Mouse (Mus musculus): ENCODE measurements at regions not wholly inside any gene's neighbourhood (a gene's known extent, or its start where the extent isn't known, plus 50 kb on each side); places are given as distances from the start of the nearest gene placed in this dataset.

GRCm38 (mm10) chr8:8416092-8416701, 244.8 kb downstream of the Efnb2 start:
- no peak overlapping the region for H3K4me3 ChIP-seq (ENCODE audit: insufficient read depth, poor library complexity, severe bottlenecking)
- TF ChIP-seq FOSL1 (IDR thresholded peaks at IDR 0.05; ENCODE audit: insufficient read depth, low read length, poor library complexity, severe bottlenecking), result no peak
- TF ChIP-seq CEBPB (IDR thresholded peaks at IDR 0.05; ENCODE audit: low read depth), result no peak
- no peak for TF ChIP-seq USF1 (IDR thresholded peaks at IDR 0.05; ENCODE audit: low read depth)
- no peak for TF ChIP-seq CTCF (IDR thresholded peaks at IDR 0.05; ENCODE audit: control insufficient read depth, insufficient read depth, insufficient read length)
- TF ChIP-seq MYOD1 (IDR thresholded peaks at IDR 0.05; ENCODE audit: control insufficient read depth, insufficient read length, low read depth), result no peak
- TF ChIP-seq MAX (IDR thresholded peaks at IDR 0.05), result no peak
- TF ChIP-seq MYOG (IDR thresholded peaks at IDR 0.05; ENCODE audit: control insufficient read depth, extremely low read depth, insufficient read length), result no peak
- no peak overlapping the region for H3ac ChIP-seq (ENCODE audit: control insufficient read depth, insufficient read length, low read depth)
- no peaks in the 10 kb centered on the region for H3K36me3 ChIP-seq (ENCODE audit: control insufficient read depth, insufficient read depth)
- H3K79me2 ChIP-seq (ENCODE audit: control insufficient read depth, insufficient read depth), result no peaks in the 10 kb centered on the region
- H3K27me3 ChIP-seq (ENCODE audit: control insufficient read depth, insufficient read depth, insufficient read length), result no peaks in the 10 kb centered on the region
- no peaks in the 10 kb centered on the region for H3K79me3 ChIP-seq (ENCODE audit: low read depth)

GRCm38 (mm10) chr8:8407357-8407756, 253.7 kb downstream of the Efnb2 start:
- Histone ChIP-seq H3K79me3 (ENCODE audit: low read depth) (no peaks in the 10 kb centered on the region), H3K27me3 (ENCODE audit: control insufficient read depth, insufficient read depth, insufficient read length) (no peaks in the 10 kb centered on the region), H3ac (ENCODE audit: control insufficient read depth, insufficient read length, low read depth) (no peak overlapping the region), H3K36me3 (ENCODE audit: control insufficient read depth, insufficient read depth) (no peaks in the 10 kb centered on the region), H3K4me3 (ENCODE audit: insufficient read depth, poor library complexity, severe bottlenecking) (no peak overlapping the region), H3K79me2 (ENCODE audit: control insufficient read depth, insufficient read depth) (no peaks in the 10 kb centered on the region)
- TF ChIP-seq MYOD1 (IDR thresholded peaks at IDR 0.05; ENCODE audit: control insufficient read depth, insufficient read length, low read depth) (no peak), USF1 (IDR thresholded peaks at IDR 0.05; ENCODE audit: low read depth) (no peak)

GRCm38 (mm10) chr8:8403410-8403809, 257.6 kb downstream of the Efnb2 start:
- no peak for TF ChIP-seq CTCF (IDR thresholded peaks at IDR 0.05; ENCODE audit: control insufficient read depth, insufficient read depth, insufficient read length)
- no peak for TF ChIP-seq USF1 (IDR thresholded peaks at IDR 0.05; ENCODE audit: low read depth)
- no peak for TF ChIP-seq MYOG (IDR thresholded peaks at IDR 0.05; ENCODE audit: control insufficient read depth, extremely low read depth, insufficient read length)
- no peak for TF ChIP-seq MYOD1 (IDR thresholded peaks at IDR 0.05; ENCODE audit: control insufficient read depth, insufficient read length, low read depth)
- no peak overlapping the region for H3ac ChIP-seq (ENCODE audit: control insufficient read depth, insufficient read length, low read depth)
- H3K4me3 ChIP-seq (ENCODE audit: insufficient read depth, poor library complexity, severe bottlenecking), result no peak overlapping the region
- H3K36me3 ChIP-seq (ENCODE audit: control insufficient read depth, insufficient read depth), result no peaks in the 10 kb centered on the region
- H3K27me3 ChIP-seq (ENCODE audit: control insufficient read depth, insufficient read depth, insufficient read length), result no peaks in the 10 kb centered on the region
- no peaks in the 10 kb centered on the region for H3K79me2 ChIP-seq (ENCODE audit: control insufficient read depth, insufficient read depth)
- no peaks in the 10 kb centered on the region for H3K79me3 ChIP-seq (ENCODE audit: low read depth)

- Histone ChIP-seq H3K4me3 (ENCODE audit: insufficient read depth, poor library complexity, severe bottlenecking) (no peak overlapping the region), H3K79me3 (ENCODE audit: low read depth) (no peaks in the 10 kb centered on the region), H3K27me3 (ENCODE audit: control insufficient read depth, insufficient read depth, insufficient read length) (no peaks in the 10 kb centered on the region), H3ac (ENCODE audit: control insufficient read depth, insufficient read length, low read depth) (no peak overlapping the region), H3K36me3 (ENCODE audit: control insufficient read depth, insufficient read depth) (no peaks in the 10 kb centered on the region), H3K79me2 (ENCODE audit: control insufficient read depth, insufficient read depth) (no peaks in the 10 kb centered on the region)
- TF ChIP-seq CEBPB (IDR thresholded peaks at IDR 0.05; ENCODE audit: low read depth) (no peak), MAX (IDR thresholded peaks at IDR 0.05) (no peak), USF1 (IDR thresholded peaks at IDR 0.05; ENCODE audit: low read depth) (no peak), MYOD1 (IDR thresholded peaks at IDR 0.05; ENCODE audit: control insufficient read depth, insufficient read length, low read depth) (no peak), MYOG (IDR thresholded peaks at IDR 0.05; ENCODE audit: control insufficient read depth, extremely low read depth, insufficient read length) (no peak), CTCF (IDR thresholded peaks at IDR 0.05; ENCODE audit: control insufficient read depth, insufficient read depth, insufficient read length) (no peak), FOSL1 (IDR thresholded peaks at IDR 0.05; ENCODE audit: insufficient read depth, low read length, poor library complexity, severe bottlenecking) (no peak)
Measured at GRCm38 (mm10) chr8:8392303-8392702, 268.7 kb downstream of the Efnb2 start.

- TF ChIP-seq MYOG (IDR thresholded peaks at IDR 0.05; ENCODE audit: control insufficient read depth, extremely low read depth, insufficient read length), result no peak
- TF ChIP-seq CTCF (IDR thresholded peaks at IDR 0.05; ENCODE audit: control insufficient read depth, insufficient read depth, insufficient read length), result no peak
- no peak for TF ChIP-seq FOSL1 (IDR thresholded peaks at IDR 0.05; ENCODE audit: insufficient read depth, low read length, poor library complexity, severe bottlenecking)
- peak; percentile 45 for TF ChIP-seq USF1 (IDR thresholded peaks at IDR 0.05; ENCODE audit: low read depth)
- Histone ChIP-seq H3K36me3 (ENCODE audit: control insufficient read depth, insufficient read depth) (no peaks in the 10 kb centered on the region), H3K79me2 (ENCODE audit: control insufficient read depth, insufficient read depth) (no peaks in the 10 kb centered on the region), H3ac (ENCODE audit: control insufficient read depth, insufficient read length, low read depth) (no peak overlapping the region), H3K27me3 (ENCODE audit: control insufficient read depth, insufficient read depth, insufficient read length) (no peaks in the 10 kb centered on the region), H3K79me3 (ENCODE audit: low read depth) (no peaks in the 10 kb centered on the region), H3K4me3 (ENCODE audit: insufficient read depth, poor library complexity, severe bottlenecking) (no peak overlapping the region)
Measured at GRCm38 (mm10) chr8:8391321-8391720, 269.7 kb downstream of the Efnb2 start.

- no peaks in the 10 kb centered on the region for H3K27me3 ChIP-seq (ENCODE audit: control insufficient read depth, insufficient read depth, insufficient read length)
- no peaks in the 10 kb centered on the region for H3K36me3 ChIP-seq (ENCODE audit: control insufficient read depth, insufficient read depth)
- no peak for TF ChIP-seq MYOD1 (IDR thresholded peaks at IDR 0.05; ENCODE audit: control insufficient read depth, insufficient read length, low read depth)
- no peak for TF ChIP-seq CEBPB (IDR thresholded peaks at IDR 0.05; ENCODE audit: low read depth)
- TF ChIP-seq USF1 (IDR thresholded peaks at IDR 0.05; ENCODE audit: low read depth), result no peak
- no peak for TF ChIP-seq CTCF (IDR thresholded peaks at IDR 0.05; ENCODE audit: control insufficient read depth, insufficient read depth, insufficient read length)
- no peak for TF ChIP-seq FOSL1 (IDR thresholded peaks at IDR 0.05; ENCODE audit: insufficient read depth, low read length, poor library complexity, severe bottlenecking)
- no peak for TF ChIP-seq MYOG (IDR thresholded peaks at IDR 0.05; ENCODE audit: control insufficient read depth, extremely low read depth, insufficient read length)
- no peak for TF ChIP-seq MAX (IDR thresholded peaks at IDR 0.05)
- H3K79me3 ChIP-seq (ENCODE audit: low read depth), result no peaks in the 10 kb centered on the region
- no peak overlapping the region for H3ac ChIP-seq (ENCODE audit: control insufficient read depth, insufficient read length, low read depth)
- no peaks in the 10 kb centered on the region for H3K79me2 ChIP-seq (ENCODE audit: control insufficient read depth, insufficient read depth)
- H3K4me3 ChIP-seq (ENCODE audit: insufficient read depth, poor library complexity, severe bottlenecking), result no peak overlapping the region
Measured at GRCm38 (mm10) chr8:8378248-8378647, 282.8 kb downstream of the Efnb2 start.

Data from C2C12 (cell line).